7 mouse cellular contexts compared by ENCODE assay signal in the genomic region with DNA sequence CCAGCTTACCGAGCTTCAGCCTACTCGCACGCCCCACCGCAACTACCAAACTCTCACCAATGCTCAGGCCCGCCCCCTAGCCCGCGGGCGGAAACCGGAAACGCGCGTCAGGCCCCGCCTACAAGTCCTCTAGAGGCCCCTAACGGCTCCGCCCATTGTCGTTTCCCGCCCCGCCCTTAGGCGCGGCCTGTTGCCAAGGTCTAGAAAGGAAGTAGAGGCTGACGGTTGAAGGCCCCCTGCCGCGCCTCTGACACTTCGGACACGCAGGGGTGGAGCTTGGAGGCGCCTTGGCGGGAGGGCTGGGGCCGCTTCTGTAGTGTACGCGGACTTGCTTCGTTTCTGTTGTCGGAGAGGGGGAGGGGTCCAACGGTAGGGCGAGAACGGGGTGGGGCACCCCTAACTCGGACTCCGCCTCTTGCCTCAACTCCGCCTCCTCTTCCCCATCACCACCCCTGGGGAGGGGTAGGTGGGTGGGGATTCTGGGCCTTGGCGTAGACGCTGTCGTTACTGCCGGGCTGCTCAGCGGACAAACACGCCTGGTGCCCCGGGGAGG. TPM values are rescaled to one million over a fixed set of nuclear protein-coding genes. Genes with fewer than 3 reads are reported as not detected.
DNase-seq lines count a peak whose midpoint lies in the region; ATAC-seq lines count a peak whose summit lies in the region.

TSS of gene Bcap31 (minus strand) at position 67 of the 553 bp plus-strand sequence.
TSS of gene Abcd1 (plus strand) at position 489 of the 553 bp plus-strand sequence.

- intact Hi-C loops in gastrocnemius, postnatal 36 days (cut with DNase I): no loop called here
- intact Hi-C loops in left cerebral cortex, postnatal 25 days (cut with DNase I): loop anchor here (5.0 kb wide), 1 partner anchor 71 kb away; the partner anchor contains the start of genes Idh3g and Ssr4

- H3K9ac ChIP-seq in intestine, embryonic 15.5 days: peak within 1 kb of the TSS; percentile 58

- peak; percentile 85 for DNase-seq in adrenal gland, adult 18-20 months (ENCODE audit: low spot score in 2 of 2)
- DNase-seq in embryo, embryonic 11 days: peak; percentile 95
- peak; percentile 92 for DNase-seq in gastrocnemius, postnatal 36 days
- peak; percentile 85 to 92 for DNase-seq in left cerebral cortex, postnatal 25 days (ENCODE audit: low spot score in 2 of 2)
- peak; percentile 94 for DNase-seq in midbrain, embryonic 10.5 days (ENCODE audit: low spot score)
- peak; percentile 83 for DNase-seq in right cerebral cortex, postnatal 4 days

- no peaks in the 10 kb centered on the region for H3K9me3 ChIP-seq in intestine, embryonic 15.5 days
- 0 out of 2 replicates have a peak, but pooled peaks cover 3% of the 10 kb centered on the region for H3K9me3 ChIP-seq in midbrain, embryonic 10.5 days (replicated peaks)

- no peaks in the 10 kb centered on the region for H3K36me3 ChIP-seq in intestine, embryonic 15.5 days
- H3K36me3 ChIP-seq in midbrain, embryonic 10.5 days: peaks cover 28% of the 10 kb centered on the region

- ATAC-seq in intestine, embryonic 15.5 days: peak; percentile 95

- H3K4me1 ChIP-seq in intestine, embryonic 15.5 days (replicated peaks): peaks cover 7% of the 10 kb centered on the region
- H3K4me1 ChIP-seq in midbrain, embryonic 10.5 days: peaks cover 37% of the 10 kb centered on the region

- H3K27ac ChIP-seq in intestine, embryonic 15.5 days: peak within 1 kb of the TSS; percentile 82
- peak within 1 kb of the TSS; percentile 86 for H3K27ac ChIP-seq in midbrain, embryonic 10.5 days (replicated peaks)

- 13% methylated on average over 43 of the region's 45 CpGs for WGBS in intestine, embryonic 15.5 days
- 22% methylated on average over 45 of the region's 45 CpGs for WGBS in midbrain, embryonic 10.5 days

- peak within 1 kb of the TSS; percentile 53 for H3K4me3 ChIP-seq in intestine, embryonic 15.5 days (replicated peaks)
- H3K4me3 ChIP-seq in midbrain, embryonic 10.5 days: peak within 1 kb of the TSS; percentile 62

- peak within 1 kb of the TSS; percentile 69 for H3K4me2 ChIP-seq in intestine, embryonic 15.5 days (replicated peaks)

- no peaks in the 10 kb centered on the region for H3K27me3 ChIP-seq in intestine, embryonic 15.5 days (replicated peaks)
- peaks cover 11% of the 10 kb centered on the region for H3K27me3 ChIP-seq in midbrain, embryonic 10.5 days (ENCODE audit: low read depth, poor library complexity, severe bottlenecking)

RNA-seq across cellular contexts. Expression of gene Bcap31, which starts in this region (rescaled TPM):
- total RNA-seq in adrenal gland, adult 18-20 months (2021): 100 to 1,000 TPM; 289 to 309 TPM
- total RNA-seq in gastrocnemius, postnatal 36 days (2021): 10 to 100 TPM; 45.9 to 47.7 TPM
- 296 and 302 TPM in 2 replicates for polyA plus RNA-seq in intestine, embryonic 15.5 days (2015; fragmentation: Nextera tagmentation; extraction: Ambion mirVana)
- 10 to 100 TPM; 78.4 to 88.0 TPM for total RNA-seq in left cerebral cortex, postnatal 25 days (2021)
- 144 and 157 TPM in 2 replicates for polyA plus RNA-seq in midbrain, embryonic 10.5 days (2016; fragmentation: Nextera tagmentation; extraction: Ambion mirVana)

RNA-seq across cellular contexts. Expression of gene Abcd1, which starts in this region (rescaled TPM):
- total RNA-seq in adrenal gland, adult 18-20 months (2021): 10 to 100 TPM; 24.0 to 24.3 TPM
- total RNA-seq in gastrocnemius, postnatal 36 days (2021): 10 to 100 TPM; 23.0 to 25.3 TPM
- polyA plus RNA-seq in intestine, embryonic 15.5 days (2015; fragmentation: Nextera tagmentation; extraction: Ambion mirVana): 18.5 and 20.2 TPM in 2 replicates
- 10 to 100 TPM; 11.1 to 14.1 TPM for total RNA-seq in left cerebral cortex, postnatal 25 days (2021)
- 10.9 and 11.5 TPM in 2 replicates for polyA plus RNA-seq in midbrain, embryonic 10.5 days (2016; fragmentation: Nextera tagmentation; extraction: Ambion mirVana)

Comparison
In these comparisons a context has a peak if more than half of its experiments do, and no peak if none do; other contexts are left out.
1. Peak in every context shown above with its lines: DNase-seq, ATAC-seq, H3K4me3 ChIP-seq and H3K27ac ChIP-seq.